Mouse (Mus musculus): ENCODE measurements around the gene Nrip3.

DNA sequence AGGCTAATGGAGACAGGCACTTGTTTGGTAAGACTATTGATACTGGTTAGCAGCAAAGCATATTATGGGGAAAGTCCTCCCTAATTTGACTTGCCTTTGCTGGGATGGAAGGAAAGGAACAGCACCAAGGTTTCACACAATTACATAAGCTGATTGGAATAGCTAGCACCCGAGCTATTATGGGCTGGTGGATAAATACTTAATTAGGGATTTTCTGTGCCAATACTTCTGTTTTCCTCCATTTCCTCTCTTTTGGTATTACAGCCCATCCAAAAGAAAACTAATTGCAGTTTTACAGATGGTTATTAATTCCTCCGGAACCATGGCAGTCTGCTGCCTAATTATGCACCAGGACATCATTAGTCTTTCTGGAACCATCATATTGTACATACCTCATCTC is 17.8 kb downstream of the Nrip3 start:
- TF ChIP-seq CTCF (conservative IDR thresholded peaks at IDR 0.05 in 1 of 2, IDR thresholded peaks at IDR 0.05 in 1 of 2; ENCODE audit: low read depth in 2 of 2, low read length in 2 of 2) (no peak), UBTF (IDR thresholded peaks at IDR 0.05; ENCODE audit: low read depth, low read length) (no peak), NRF1 (IDR thresholded peaks at IDR 0.05; ENCODE audit: low read depth, low read length) (no peak), MXI1 (IDR thresholded peaks at IDR 0.05; ENCODE audit: low read depth, low read length) (no peak), ETS1 (conservative IDR thresholded peaks at IDR 0.05; ENCODE audit: low read depth, low read length) (no peak), RAD21 (IDR thresholded peaks at IDR 0.05; ENCODE audit: low read depth, low read length) (no peak), ZC3H11A (IDR thresholded peaks at IDR 0.05; ENCODE audit: low read depth, low read length) (no peak), POLR2A (IDR thresholded peaks at IDR 0.05; ENCODE audit: low read depth, low read length) (no peak), EP300 (IDR thresholded peaks at IDR 0.05; ENCODE audit: low read length) (no peak), ZKSCAN1 (IDR thresholded peaks at IDR 0.05; ENCODE audit: borderline replicate concordance, low read depth, low read length) (no peak), MAX (IDR thresholded peaks at IDR 0.05; ENCODE audit: low read length) (no peak), E2F4 (IDR thresholded peaks at IDR 0.05; ENCODE audit: insufficient replicate concordance, low read depth, low read length) (no peak), CHD2 (IDR thresholded peaks at IDR 0.05; ENCODE audit: low read length) (no peak)
